Mouse (Mus musculus): ENCODE results near the gene Xylt1. TPM values are rescaled to one million over a fixed set of nuclear protein-coding genes. Genes with fewer than 3 reads are reported as not detected.

Gene Xylt1
- total RNA-seq, 2 experiments from 2014 or later: 53.5 to 56.6 TPM

GRCm38 (mm10) chr7:117543041-117543440, 162.3 kb downstream of the Xylt1 start:
- intact Hi-C loops (cut with DNase I): loop anchor here (10.0 kb wide), 1 partner anchor 158 kb away; the partner anchor contains the start of gene Xylt1

GRCm38 (mm10) chr7:117544126-117544525, 163.3 kb downstream of the Xylt1 start:
- intact Hi-C loops (cut with DNase I): loop anchor here (10.0 kb wide), 1 partner anchor 159 kb away; the partner anchor contains the start of gene Xylt1
- DNase-seq: no peak

More at GRCm38 (mm10) chr7:117543041-117543440, 162.3 kb downstream of the Xylt1 start:
- no peak for DNase-seq

- intact Hi-C loops (cut with DNase I): loop anchor here (10.0 kb wide), 1 partner anchor 164 kb away; the partner anchor contains the start of gene Xylt1
- DNase-seq: peak; percentile 34
Measured at GRCm38 (mm10) chr7:117548301-117548700, 167.5 kb downstream of the Xylt1 start.

GRCm38 (mm10) chr7:117550916-117551549, 170.3 kb downstream of the Xylt1 start:
- intact Hi-C loops (cut with DNase I): no loop called here
- peak; percentile 48 for DNase-seq

- intact Hi-C loops (cut with DNase I): no loop called here
- DNase-seq: peak; percentile 47
Measured at GRCm38 (mm10) chr7:117553228-117553627, 172.4 kb downstream of the Xylt1 start.

- peak; percentile 60 for DNase-seq
Measured at GRCm38 (mm10) chr7:117555735-117556134, 175.0 kb downstream of the Xylt1 start.

GRCm38 (mm10) chr7:117558166-117558565, 177.4 kb downstream of the Xylt1 start:
- no peak for DNase-seq
- intact Hi-C loops (cut with DNase I): no loop called here

More at GRCm38 (mm10) chr7:117555735-117556134, 175.0 kb downstream of the Xylt1 start:
- intact Hi-C loops (cut with DNase I): no loop called here

- no peak for DNase-seq
- intact Hi-C loops (cut with DNase I): no loop called here
Measured at GRCm38 (mm10) chr7:117559051-117559450, 178.3 kb downstream of the Xylt1 start.

- no peak for DNase-seq
Measured at GRCm38 (mm10) chr7:117563939-117564499, 183.2 kb downstream of the Xylt1 start.

GRCm38 (mm10) chr7:117564627-117565026, 183.8 kb downstream of the Xylt1 start:
- DNase-seq: no peak
- intact Hi-C loops (cut with DNase I): no loop called here

More at GRCm38 (mm10) chr7:117563939-117564499, 183.2 kb downstream of the Xylt1 start:
- intact Hi-C loops (cut with DNase I): no loop called here

GRCm38 (mm10) chr7:117566115-117566514, 185.3 kb downstream of the Xylt1 start:
- intact Hi-C loops (cut with DNase I): no loop called here
- DNase-seq: no peak

GRCm38 (mm10) chr7:117566833-117567232, 186.1 kb downstream of the Xylt1 start:
- intact Hi-C loops (cut with DNase I): no loop called here
- no peak for DNase-seq

- DNase-seq: no peak
- intact Hi-C loops (cut with DNase I): no loop called here
Measured at GRCm38 (mm10) chr7:117567252-117567651, 186.5 kb downstream of the Xylt1 start.

- intact Hi-C loops (cut with DNase I): no loop called here
Measured at GRCm38 (mm10) chr7:117567653-117568340, 187.0 kb downstream of the Xylt1 start.

GRCm38 (mm10) chr7:117571131-117571530, 190.4 kb downstream of the Xylt1 start:
- DNase-seq: no peak
- intact Hi-C loops (cut with DNase I): no loop called here

More at GRCm38 (mm10) chr7:117567653-117568340, 187.0 kb downstream of the Xylt1 start:
- no peak for DNase-seq

- intact Hi-C loops (cut with DNase I): no loop called here
- DNase-seq: no peak
Measured at GRCm38 (mm10) chr7:117571713-117572112, 190.9 kb downstream of the Xylt1 start.

- DNase-seq: peak; percentile 49
- intact Hi-C loops (cut with DNase I): no loop called here
Measured at GRCm38 (mm10) chr7:117573170-117573569, 192.4 kb downstream of the Xylt1 start.

- intact Hi-C loops (cut with DNase I): no loop called here
- no peak for DNase-seq
Measured at GRCm38 (mm10) chr7:117575417-117575816, 194.6 kb downstream of the Xylt1 start.

GRCm38 (mm10) chr7:117577035-117577434, 196.3 kb downstream of the Xylt1 start:
- intact Hi-C loops (cut with DNase I): no loop called here
- no peak for DNase-seq

GRCm38 (mm10) chr7:117585164-117585563, 204.4 kb downstream of the Xylt1 start:
- intact Hi-C loops (cut with DNase I): no loop called here
- DNase-seq: peak; percentile 14

GRCm38 (mm10) chr7:117586811-117587210, 206.0 kb downstream of the Xylt1 start:
- intact Hi-C loops (cut with DNase I): no loop called here

More at GRCm38 (mm10) chr7:117586811-117587210, 206.0 kb downstream of the Xylt1 start:
- no peak for DNase-seq
